Mouse (Mus musculus) kidney, embryonic 16.5 days (tissue): ENCODE results near the gene Efs. TPM values are rescaled to one million over a fixed set of nuclear protein-coding genes. Genes with fewer than 3 reads are reported as not detected.
A peak's percentile ranks its signal among the peaks of the same experiment; 100 is the strongest.

ENCODE experiments used
- ATAC-seq: fragments of 200-750 bp; cut with Nextera tagmentation; 2 replicates; pipeline ENCODE4 v1.8.0; 2017; ENCODE audit warnings: moderate TSS enrichment; ENCODE audit not compliant: low FRiP score, low TSS enrichment
- H3K27ac ChIP-seq: fragments of 300-500 bp; sonication (generic); 2 replicates; pipeline ENCODE4 v1.5.1; 2014; ENCODE audit warnings: low read length
- H3K27me3 ChIP-seq: fragments of 300-500 bp; sonication (generic); 2 replicates; pipeline ENCODE4 v1.6.1; 2014; ENCODE audit warnings: low read length, control low read depth, mixed read lengths; ENCODE audit not compliant: insufficient read depth
- H3K36me3 ChIP-seq: fragments of 300-500 bp; sonication (generic); 2 replicates; pipeline ENCODE4 v1.6.1; 2014; ENCODE audit warnings: low read length, control low read depth, mixed read lengths; ENCODE audit not compliant: insufficient read depth
- H3K4me1 ChIP-seq: fragments of 300-500 bp; sonication (generic); 2 replicates; pipeline ENCODE4 v1.6.1; 2014; ENCODE audit warnings: low read length, control low read depth, mixed read lengths; ENCODE audit not compliant: insufficient read depth
- H3K4me2 ChIP-seq: fragments of 300-500 bp; sonication (generic); replicated peaks from 2 replicates; pipeline ENCODE4 v1.6.1; 2014; ENCODE audit warnings: low read depth, low read length
- H3K4me3 ChIP-seq: fragments of 300-500 bp; sonication (generic); 2 replicates; pipeline ENCODE4 v1.5.1; 2014; ENCODE audit warnings: mild to moderate bottlenecking, low read length
- H3K9ac ChIP-seq: fragments of 300-500 bp; sonication (generic); replicated peaks from 2 replicates; pipeline ENCODE4 v1.6.1; 2014; ENCODE audit warnings: low read length
- H3K9me3 ChIP-seq: fragments of 300-500 bp; sonication (generic); 2 replicates; pipeline ENCODE4 v1.6.1; 2016; ENCODE audit warnings: low read length, control low read depth
- WGBS: fragments of 180-500 bp; shearing (Covaris S2); extraction: QIAGEN DNeasy Blood & Tissue Kit; methylation state at CpG from one replicate; pipeline ENCODE4 v1.1.7; 2014; 5-methylcytosine and 5-hydroxymethylcytosine counted together
- polyA plus RNA-seq: library from polyadenylated mRNA; unstranded; fragments of >200 nt; fragmentation: Nextera tagmentation; extraction: Ambion mirVana; gene quantifications from 2 replicates; pipeline ENCODE4 v1.2.1, GENCODE M21; 2015

Gene Efs
- polyA plus RNA-seq, 1 experiment from 2014 or later, result 30.0 TPM

GRCm38 (mm10) chr14:54940176-54940530 is 14.2 kb upstream of the Efs start:
- no peaks in the 10 kb centered on the region for H3K27me3 ChIP-seq
- peaks cover 16% of the 10 kb centered on the region; the same call in 1 of the 2 replicates for H3K4me1 ChIP-seq
- H3K36me3 ChIP-seq, result no peaks in the 10 kb centered on the region
- no peak overlapping the region for H3K4me3 ChIP-seq
- H3K4me2 ChIP-seq, result no peak overlapping the region
- H3K27ac ChIP-seq, result no peak overlapping the region
- H3K9me3 ChIP-seq, result no peaks in the 10 kb centered on the region
- WGBS, result 61% methylated on average over 3 of the region's 3 CpGs
- ATAC-seq, result no peak
- H3K9ac ChIP-seq, result no peak overlapping the region

GRCm38 (mm10) chr14:54939434-54940175 is 13.7 kb upstream of the Efs start:
- Histone ChIP-seq H3K4me2 (no peak overlapping the region), H3K27ac (peak overlapping the region; percentile 13; the same call in 1 of the 2 replicates), H3K9ac (no peak overlapping the region), H3K36me3 (no peaks in the 10 kb centered on the region), H3K9me3 (no peaks in the 10 kb centered on the region), H3K4me1 (peaks cover 16% of the 10 kb centered on the region; the same call in 1 of the 2 replicates), H3K4me3 (no peak overlapping the region), H3K27me3 (no peaks in the 10 kb centered on the region)
- WGBS, result 40% methylated on average over 12 of the region's 12 CpGs
- peak; percentile 57 for ATAC-seq

GRCm38 (mm10) chr14:54938431-54939219 is 12.7 kb upstream of the Efs start:
- peaks cover 16% of the 10 kb centered on the region; the same call in 1 of the 2 replicates for H3K4me1 ChIP-seq
- H3K4me3 ChIP-seq, result no peak overlapping the region
- no peak overlapping the region for H3K4me2 ChIP-seq
- no peak overlapping the region for H3K9ac ChIP-seq
- no peaks in the 10 kb centered on the region for H3K9me3 ChIP-seq
- H3K36me3 ChIP-seq, result no peaks in the 10 kb centered on the region
- 83% methylated on average over 15 of the region's 15 CpGs for WGBS
- H3K27ac ChIP-seq, result no peak overlapping the region
- ATAC-seq, result no peak
- no peaks in the 10 kb centered on the region for H3K27me3 ChIP-seq

GRCm38 (mm10) chr14:54937361-54938182 is 11.6 kb upstream of the Efs start:
- no peak overlapping the region for H3K4me2 ChIP-seq
- no peaks in the 10 kb centered on the region for H3K27me3 ChIP-seq
- H3K36me3 ChIP-seq, result no peaks in the 10 kb centered on the region
- ATAC-seq, result no peak
- WGBS, result 82% methylated on average over 16 of the region's 16 CpGs
- H3K9me3 ChIP-seq, result no peaks in the 10 kb centered on the region
- no peak overlapping the region for H3K4me3 ChIP-seq
- H3K27ac ChIP-seq, result no peak overlapping the region
- peaks cover 22% of the 10 kb centered on the region for H3K4me1 ChIP-seq
- no peak overlapping the region for H3K9ac ChIP-seq

GRCm38 (mm10) chr14:54936831-54937160 is 10.9 kb upstream of the Efs start:
- peak overlapping the region; percentile 54 for H3K9ac ChIP-seq
- H3K27me3 ChIP-seq, result no peaks in the 10 kb centered on the region
- peaks cover 22% of the 10 kb centered on the region for H3K4me1 ChIP-seq
- no peaks in the 10 kb centered on the region for H3K9me3 ChIP-seq
- ATAC-seq, result peak; percentile 43
- WGBS, result 26% methylated on average over 6 of the region's 6 CpGs
- H3K4me3 ChIP-seq, result no peak overlapping the region
- H3K27ac ChIP-seq, result peak overlapping the region; percentile 72
- peak overlapping the region; percentile 11; the same call in 1 of the 2 replicates for H3K4me2 ChIP-seq
- no peaks in the 10 kb centered on the region for H3K36me3 ChIP-seq

- Histone ChIP-seq H3K36me3 (no peaks in the 10 kb centered on the region), H3K9me3 (no peaks in the 10 kb centered on the region), H3K4me1 (peaks cover 22% of the 10 kb centered on the region), H3K27me3 (no peaks in the 10 kb centered on the region), H3K4me2 (peak within 1 kb of the TSS; percentile 11; the same call in 1 of the 2 replicates), H3K27ac (peak within 1 kb of the TSS; percentile 72), H3K4me3 (no peak within 1 kb of the TSS), H3K9ac (peak within 1 kb of the TSS; percentile 54)
- WGBS, result 24% methylated on average over 8 of the region's 8 CpGs
- ATAC-seq, result peak; percentile 7; the same call in 1 of the 2 replicates
Observed at GRCm38 (mm10) chr14:54935904-54936830, 10.2 kb upstream of the Efs start, which contains the start of gene Cmtm5. TSS of gene Cmtm5 (plus strand) at chr14:54936261.

GRCm38 (mm10) chr14:54932645-54933150 is 6.8 kb upstream of the Efs start, which contains the start of gene Il25:
TSS of gene Il25 (plus strand) at chr14:54932695.
- Histone ChIP-seq H3K4me1 (peaks cover 21% of the 10 kb centered on the region), H3K4me3 (no peak within 1 kb of the TSS), H3K27me3 (0 out of 2 replicates have a peak, but pooled peaks cover 2% of the 10 kb centered on the region), H3K4me2 (no peak within 1 kb of the TSS), H3K9ac (no peak within 1 kb of the TSS), H3K9me3 (no peaks in the 10 kb centered on the region), H3K27ac (no peak within 1 kb of the TSS), H3K36me3 (no peaks in the 10 kb centered on the region)
- peak; percentile 18; the same call in 1 of the 2 replicates for ATAC-seq
- WGBS, result 30% methylated on average over 6 of the region's 6 CpGs

GRCm38 (mm10) chr14:54930431-54930830 is 4.5 kb upstream of the Efs start:
- no peak overlapping the region for H3K4me3 ChIP-seq
- WGBS, result 37% methylated on average over 2 of the region's 2 CpGs
- H3K27ac ChIP-seq, result no peak overlapping the region
- H3K36me3 ChIP-seq, result no peaks in the 10 kb centered on the region
- 0 out of 2 replicates have a peak, but pooled peaks cover 2% of the 10 kb centered on the region for H3K27me3 ChIP-seq
- H3K9ac ChIP-seq, result no peak overlapping the region
- H3K4me1 ChIP-seq, result peaks cover 23% of the 10 kb centered on the region
- no peak for ATAC-seq
- H3K9me3 ChIP-seq, result no peaks in the 10 kb centered on the region
- no peak overlapping the region for H3K4me2 ChIP-seq
